Mouse (Mus musculus): ENCODE results near the gene Fetub.

GRCm38 (mm10) chr16:22873369-22873768 is 44.8 kb upstream of the Fetub start:
- TF ChIP-seq CTCF (IDR thresholded peaks at IDR 0.05; ENCODE audit: low read depth, low read length), result no peak
- TF ChIP-seq POLR2A (IDR thresholded peaks at IDR 0.05; ENCODE audit: borderline replicate concordance, low read depth, low read length), result no peak
